Mouse (Mus musculus) stomach, embryonic 14.5 days (tissue): ENCODE measurements at regions not wholly inside any gene's neighbourhood (a gene's known extent, or its start where the extent isn't known, plus 50 kb on each side); places are given as distances from the start of the nearest gene placed in this dataset.

Experiments
- ATAC-seq: fragments of 200-750 bp; cut with Nextera tagmentation; 2 replicates; pipeline ENCODE4 v1.8.0; 2017; ENCODE audit warnings: low read depth, moderate TSS enrichment; ENCODE audit not compliant: insufficient number of reproducible peaks, insufficient read depth, low FRiP score
- H3K27ac ChIP-seq: fragments of 300-500 bp; sonication (generic); 2 replicates; pipeline ENCODE4 v1.5.1; 2014; ENCODE audit warnings: mild to moderate bottlenecking, low read length, moderate library complexity, mixed read lengths
- H3K27me3 ChIP-seq: fragments of 300-500 bp; sonication (generic); 2 replicates; pipeline ENCODE4 v1.6.1; 2014; ENCODE audit warnings: low read length, control low read depth, mixed read lengths; ENCODE audit not compliant: control insufficient read depth, insufficient read depth
- H3K36me3 ChIP-seq: fragments of 300-500 bp; sonication (generic); 2 replicates; pipeline ENCODE4 v1.6.1; 2014; ENCODE audit warnings: mild to moderate bottlenecking, control low read depth, low read length, moderate library complexity, mixed read lengths; ENCODE audit not compliant: control insufficient read depth, insufficient read depth
- H3K4me1 ChIP-seq: fragments of 300-500 bp; sonication (generic); 2 replicates; pipeline ENCODE4 v1.6.1; 2014; ENCODE audit warnings: low read length, control low read depth, mixed read lengths; ENCODE audit not compliant: control insufficient read depth, insufficient read depth
- H3K4me2 ChIP-seq: fragments of 300-500 bp; sonication (generic); replicated peaks from 2 replicates; pipeline ENCODE4 v1.6.1; 2014; ENCODE audit warnings: low read depth, low read length, control low read depth
- H3K4me3 ChIP-seq: fragments of 300-500 bp; sonication (generic); 2 replicates; pipeline ENCODE4 v1.5.1; 2014; ENCODE audit warnings: low read depth, low read length, control low read depth
- H3K9ac ChIP-seq: fragments of 300-500 bp; sonication (generic); replicated peaks from 2 replicates; pipeline ENCODE4 v1.6.1; 2014; ENCODE audit warnings: low read depth, mild to moderate bottlenecking, control low read depth, low read length, moderate library complexity, mixed read lengths
- H3K9me3 ChIP-seq: fragments of 300-500 bp; sonication (generic); 2 replicates; pipeline ENCODE4 v1.6.1; 2016; ENCODE audit warnings: low read depth, low read length, control low read depth; ENCODE audit not compliant: control insufficient read depth
- WGBS: fragments of 180-500 bp; shearing (Covaris S2); extraction: QIAGEN DNeasy Blood & Tissue Kit; methylation state at CpG from one replicate; pipeline ENCODE4 v1.1.7; 2014; 5-methylcytosine and 5-hydroxymethylcytosine counted together

- ATAC-seq: no peak
- WGBS: 85% methylated on average over 4 of the region's 4 CpGs
- H3K9me3 ChIP-seq: no peaks in the 10 kb centered on the region
- no peak overlapping the region for H3K4me2 ChIP-seq
- H3K9ac ChIP-seq: no peak overlapping the region
- no peaks in the 10 kb centered on the region for H3K4me1 ChIP-seq
- no peaks in the 10 kb centered on the region for H3K36me3 ChIP-seq
- H3K27me3 ChIP-seq: no peaks in the 10 kb centered on the region
- H3K27ac ChIP-seq: no peak overlapping the region
- no peak overlapping the region for H3K4me3 ChIP-seq
Observed at GRCm38 (mm10) chr7:94697214-94697613, 1473.8 kb upstream of the Tenm4 start.

DNA sequence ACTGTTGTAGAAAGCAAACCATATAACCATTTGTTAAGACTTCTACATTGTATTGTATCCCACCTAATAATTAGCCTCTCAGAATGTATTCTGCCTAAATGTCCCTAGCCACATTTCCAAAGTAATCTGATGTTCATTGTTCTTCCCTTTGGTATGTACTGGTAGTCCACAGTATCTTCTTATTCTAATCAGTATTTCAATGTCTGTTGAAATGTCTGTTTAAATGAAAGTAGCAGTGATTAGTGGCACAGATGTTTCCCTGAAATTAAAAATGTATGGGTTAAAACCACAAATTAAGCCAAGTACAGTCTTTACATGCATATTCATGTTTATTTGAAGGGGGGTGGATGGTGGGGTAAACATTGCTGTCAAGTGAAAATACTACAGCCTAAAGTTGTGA lies 1464.6 kb upstream of the Tenm4 start:
- no peak overlapping the region for H3K4me2 ChIP-seq
- no peaks in the 10 kb centered on the region for H3K27me3 ChIP-seq
- no peak overlapping the region for H3K4me3 ChIP-seq
- no peaks in the 10 kb centered on the region for H3K9me3 ChIP-seq
- H3K36me3 ChIP-seq: no peaks in the 10 kb centered on the region
- no peaks in the 10 kb centered on the region for H3K4me1 ChIP-seq
- H3K27ac ChIP-seq: no peak overlapping the region
- no peak overlapping the region for H3K9ac ChIP-seq
- ATAC-seq: no peak

GRCm38 (mm10) chr7:94733433-94733832 lies 1437.6 kb upstream of the Tenm4 start:
- H3K9ac ChIP-seq: no peak overlapping the region
- no peak overlapping the region for H3K27ac ChIP-seq
- no peak overlapping the region for H3K4me2 ChIP-seq
- no peak overlapping the region for H3K4me3 ChIP-seq
- H3K9me3 ChIP-seq: no peaks in the 10 kb centered on the region
- no peaks in the 10 kb centered on the region for H3K4me1 ChIP-seq
- WGBS: 52% methylated on average over 1 of the region's 1 CpGs
- no peaks in the 10 kb centered on the region for H3K36me3 ChIP-seq
- no peaks in the 10 kb centered on the region for H3K27me3 ChIP-seq
- no peak for ATAC-seq

GRCm38 (mm10) chr7:94734741-94735140 lies 1436.3 kb upstream of the Tenm4 start:
- no peak for ATAC-seq
- Histone ChIP-seq H3K36me3 (no peaks in the 10 kb centered on the region), H3K4me3 (no peak overlapping the region), H3K4me1 (no peaks in the 10 kb centered on the region), H3K9ac (no peak overlapping the region), H3K27me3 (no peaks in the 10 kb centered on the region), H3K27ac (no peak overlapping the region), H3K9me3 (no peaks in the 10 kb centered on the region), H3K4me2 (no peak overlapping the region)
- WGBS: 70% methylated on average over 4 of the region's 4 CpGs
